Mouse (Mus musculus) bone marrow, adult 2 months (tissue): ENCODE measurements around the gene Capn13.
"Not testable (repeated sequence)": the region's sequence is repeated elsewhere in the genome, so short reads cannot be mapped to it uniquely, and the experiment has no call there.

Experiments used
- CTCF ChIP-seq: fragments of 200-500 bp; IDR thresholded peaks from 2 replicates; pipeline ENCODE4 v1.5.1; 2011; ENCODE audit warnings: low read length, control low read depth; ENCODE audit not compliant: control insufficient read depth, insufficient read depth
- POLR2A ChIP-seq: fragments of 200-500 bp; IDR thresholded peaks from 2 replicates; pipeline ENCODE4 v1.6.1; 2011; ENCODE audit warnings: low read depth, mild to moderate bottlenecking, control low read depth, low read length, borderline replicate concordance; ENCODE audit not compliant: control insufficient read depth

- not testable (repeated sequence) for TF ChIP-seq CTCF, POLR2A
Measured at GRCm38 (mm10) chr17:73259258-73259657, 141.4 kb downstream of the Capn13 start.
